Mouse (Mus musculus): ENCODE data around the gene Meis2. TPM values are rescaled to one million over a fixed set of nuclear protein-coding genes. Genes with fewer than 3 reads are reported as not detected.
A peak's percentile ranks its signal among the peaks of the same experiment; 100 is the strongest.

Meis2 gene
- total RNA-seq, 2 experiments from 2014 or later: 80.8 to 89.3 TPM

DNA sequence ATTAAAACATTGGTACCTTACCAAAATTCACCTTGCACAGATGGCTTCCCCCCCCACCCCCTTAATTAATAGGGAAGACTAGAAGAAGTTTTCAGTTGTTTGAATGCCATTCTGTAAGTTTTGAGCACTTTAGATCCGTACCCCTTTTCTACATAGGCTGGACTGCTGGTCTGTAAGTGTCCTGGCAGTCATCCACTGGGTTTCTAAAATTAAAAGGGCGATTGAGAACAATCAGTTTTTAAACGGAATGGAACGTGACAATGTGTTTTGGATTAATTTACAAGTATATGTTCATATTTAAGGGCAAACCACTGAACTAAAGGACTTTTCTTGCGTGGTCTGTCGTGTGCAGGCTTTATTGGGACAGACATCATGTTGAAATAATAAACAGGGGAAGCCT, 141.2 kb downstream of the Meis2 start:
- no peak for DNase-seq (ENCODE audit: low spot score in 2 of 2)
- intact Hi-C loops (cut with DNase I): no loop called here

DNA sequence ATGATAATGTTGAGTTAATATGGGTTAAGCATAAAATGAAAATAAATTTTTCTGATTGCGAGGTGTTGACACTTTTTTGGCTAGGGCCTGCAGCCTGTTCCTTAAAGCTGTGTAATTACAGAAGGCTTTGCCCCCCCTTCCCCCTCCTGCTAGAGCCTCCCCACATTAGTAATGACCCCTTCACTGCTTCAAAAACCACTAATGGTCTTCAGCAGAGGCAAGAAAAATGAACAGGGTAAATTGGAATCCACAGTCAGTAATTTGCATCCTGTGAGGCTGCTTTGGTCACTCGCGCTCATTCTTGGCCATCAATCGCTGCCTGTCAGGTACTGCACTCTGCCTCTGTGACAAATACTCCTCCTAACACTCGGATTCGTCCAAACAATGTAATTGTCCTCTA, 142.4 kb downstream of the Meis2 start:
- intact Hi-C loops (cut with DNase I): no loop called here

GRCm38 (mm10) chr2:115921687-115922086, 144.0 kb downstream of the Meis2 start:
- intact Hi-C loops (cut with DNase I): no loop called here
- DNase-seq (ENCODE audit: low spot score in 2 of 2): no peak

More for the DNA sequence above, 142.4 kb downstream of the Meis2 start:
- DNase-seq (ENCODE audit: low spot score in 2 of 2): no peak

GRCm38 (mm10) chr2:115920336-115920951, 145.2 kb downstream of the Meis2 start:
- DNase-seq (ENCODE audit: low spot score in 2 of 2): no peak
- intact Hi-C loops (cut with DNase I): no loop called here

- intact Hi-C loops (cut with DNase I): no loop called here
- no peak for DNase-seq (ENCODE audit: low spot score in 2 of 2)
Observed at GRCm38 (mm10) chr2:115919141-115920071, 146.2 kb downstream of the Meis2 start.

DNA sequence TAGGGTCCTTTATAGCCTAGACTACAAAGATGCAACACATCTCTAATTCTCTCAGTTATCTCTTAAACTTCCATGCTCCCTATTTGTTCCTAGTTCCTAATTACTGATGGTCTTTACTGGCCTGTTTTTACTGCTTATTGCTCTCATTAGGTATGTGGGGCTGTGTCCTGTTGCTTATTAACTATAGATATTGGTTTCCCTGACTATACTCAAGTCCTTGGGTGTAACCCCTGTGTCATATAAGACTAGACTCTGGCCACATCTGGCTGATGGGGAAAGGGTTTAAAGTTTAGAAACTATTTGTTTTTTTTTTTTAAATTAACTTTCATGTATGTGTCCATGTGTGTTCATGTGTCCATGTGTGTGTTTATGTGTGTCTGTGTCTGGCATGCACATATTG, 147.1 kb downstream of the Meis2 start:
- no peak for DNase-seq (ENCODE audit: low spot score in 2 of 2)
- intact Hi-C loops (cut with DNase I): no loop called here

- no peak for DNase-seq (ENCODE audit: low spot score in 2 of 2)
- intact Hi-C loops (cut with DNase I): no loop called here
Observed at GRCm38 (mm10) chr2:115914539-115914938, 151.1 kb downstream of the Meis2 start.

GRCm38 (mm10) chr2:115912948-115913529, 152.6 kb downstream of the Meis2 start:
- intact Hi-C loops (cut with DNase I): no loop called here
- no peak for DNase-seq (ENCODE audit: low spot score in 2 of 2)

- no peak for DNase-seq (ENCODE audit: low spot score in 2 of 2)
- intact Hi-C loops (cut with DNase I): no loop called here
Observed at GRCm38 (mm10) chr2:115911913-115912642, 153.6 kb downstream of the Meis2 start.

DNA sequence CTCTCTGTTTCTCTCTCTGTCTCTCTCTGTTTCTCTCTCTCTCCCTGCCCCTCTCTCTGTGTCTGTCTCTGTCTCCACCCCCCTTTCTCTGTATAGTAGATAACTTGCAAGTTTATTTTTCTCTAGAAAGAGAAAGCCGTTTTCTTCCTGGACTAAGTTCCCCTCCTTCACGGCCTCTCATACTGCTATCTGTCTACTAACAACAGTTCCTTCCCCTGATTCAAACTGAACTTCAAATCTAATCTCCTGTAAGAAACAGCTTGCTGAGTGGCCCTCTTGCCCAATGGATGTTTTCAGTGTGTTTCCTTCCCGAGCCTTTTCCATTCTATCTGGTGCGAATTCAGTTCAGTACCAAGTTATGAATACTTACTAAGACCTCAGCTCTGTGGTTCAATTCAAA, 155.4 kb downstream of the Meis2 start:
- DNase-seq (ENCODE audit: low spot score in 2 of 2): no peak
- intact Hi-C loops (cut with DNase I): no loop called here

GRCm38 (mm10) chr2:115901007-115901406, 164.6 kb downstream of the Meis2 start:
- DNase-seq (ENCODE audit: low spot score in 2 of 2): no peak
- intact Hi-C loops (cut with DNase I): no loop called here

- intact Hi-C loops (cut with DNase I): no loop called here
- peak; percentile 7 to 8 for DNase-seq (ENCODE audit: low spot score in 2 of 2)
Observed at GRCm38 (mm10) chr2:115897559-115897958, 168.1 kb downstream of the Meis2 start.

DNA sequence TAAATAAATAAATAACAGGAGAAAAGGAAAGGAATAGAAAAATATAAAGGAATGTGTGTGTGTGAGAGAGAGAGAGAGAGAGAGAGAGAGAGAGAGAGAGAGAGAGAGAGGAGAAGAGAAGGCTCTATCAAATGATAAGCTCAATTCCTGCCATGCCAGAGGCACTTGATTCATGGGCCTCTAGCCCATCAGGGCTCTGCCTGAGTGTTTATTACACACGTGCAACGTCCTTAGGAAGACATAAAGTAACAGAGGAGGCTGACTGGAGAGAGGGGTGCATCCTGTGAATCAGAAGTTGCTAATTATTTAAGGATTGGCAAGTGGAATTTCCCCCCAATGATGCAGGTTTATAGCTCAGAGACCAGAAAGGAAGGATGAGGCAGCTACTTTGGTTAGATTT, 168.6 kb downstream of the Meis2 start:
- intact Hi-C loops (cut with DNase I): no loop called here
- DNase-seq (ENCODE audit: low spot score in 2 of 2): no peak

- intact Hi-C loops (cut with DNase I): no loop called here
- peak in 1 of 2 experiments; percentile 33 for DNase-seq (ENCODE audit: low spot score in 2 of 2)
Observed at GRCm38 (mm10) chr2:115895717-115896116, 169.9 kb downstream of the Meis2 start.

- no peak for DNase-seq (ENCODE audit: low spot score in 2 of 2)
- intact Hi-C loops (cut with DNase I): no loop called here
Observed at GRCm38 (mm10) chr2:115895256-115895655, 170.4 kb downstream of the Meis2 start.

DNA sequence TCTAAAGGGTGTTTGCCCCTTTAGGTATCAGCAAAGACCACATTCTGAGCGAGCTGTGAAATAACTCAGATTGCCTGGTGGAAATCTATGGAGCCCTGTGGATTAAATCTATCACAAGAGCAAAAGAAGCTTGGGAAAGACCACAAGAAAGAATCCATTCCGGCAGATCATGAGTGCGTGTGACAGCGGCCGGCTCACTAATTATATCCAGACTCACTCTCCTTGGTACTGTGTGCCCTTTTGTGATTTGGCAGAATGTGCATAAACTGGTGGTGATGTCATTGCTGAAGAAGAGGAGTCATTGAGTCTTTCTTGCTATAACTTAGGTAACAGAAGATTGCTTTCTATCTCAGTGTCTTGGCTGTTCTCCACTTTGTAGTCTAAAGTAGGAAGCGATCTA, 172.5 kb downstream of the Meis2 start:
- intact Hi-C loops (cut with DNase I): no loop called here
- no peak for DNase-seq (ENCODE audit: low spot score in 2 of 2)

DNA sequence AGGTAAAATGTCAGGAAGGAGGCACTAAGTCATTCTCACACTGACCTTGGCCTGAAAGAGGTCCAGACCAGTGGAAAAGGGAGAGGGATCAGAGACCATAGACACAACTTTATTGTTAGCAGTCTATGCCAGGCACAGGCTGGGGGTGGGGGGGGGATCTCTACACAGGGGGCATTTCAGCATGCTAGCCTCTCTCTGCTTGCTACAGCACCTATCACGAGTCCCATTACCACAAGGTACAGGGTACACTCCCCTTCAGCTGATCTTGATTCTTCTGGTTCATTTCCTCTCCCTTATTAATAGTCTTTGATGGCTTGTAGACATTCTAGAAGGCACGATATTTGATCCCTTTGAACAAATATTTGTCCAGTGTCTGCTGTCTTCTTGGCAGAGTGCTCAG, 174.9 kb downstream of the Meis2 start:
- DNase-seq (ENCODE audit: low spot score in 2 of 2): no peak
- intact Hi-C loops (cut with DNase I): no loop called here

DNA sequence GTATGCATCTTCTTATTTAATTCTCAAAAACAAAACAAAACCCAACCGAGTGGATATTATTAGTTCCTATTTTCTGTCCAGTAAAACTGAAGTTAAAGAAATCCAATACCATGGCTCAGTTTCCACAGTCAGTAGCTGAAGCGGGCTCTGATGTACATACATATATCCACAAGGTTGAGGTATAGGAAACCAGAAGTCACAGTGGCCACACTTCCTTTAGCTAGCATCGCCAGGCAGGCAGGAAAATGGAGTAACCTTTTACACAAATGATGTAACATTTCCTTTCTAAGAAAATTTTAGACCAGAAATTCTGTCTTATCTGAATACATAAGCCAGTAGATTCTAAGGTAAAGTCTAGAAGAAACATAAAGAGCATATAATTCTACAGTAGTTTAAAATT, 175.6 kb downstream of the Meis2 start:
- intact Hi-C loops (cut with DNase I): no loop called here
- DNase-seq (ENCODE audit: low spot score in 2 of 2): no peak

DNA sequence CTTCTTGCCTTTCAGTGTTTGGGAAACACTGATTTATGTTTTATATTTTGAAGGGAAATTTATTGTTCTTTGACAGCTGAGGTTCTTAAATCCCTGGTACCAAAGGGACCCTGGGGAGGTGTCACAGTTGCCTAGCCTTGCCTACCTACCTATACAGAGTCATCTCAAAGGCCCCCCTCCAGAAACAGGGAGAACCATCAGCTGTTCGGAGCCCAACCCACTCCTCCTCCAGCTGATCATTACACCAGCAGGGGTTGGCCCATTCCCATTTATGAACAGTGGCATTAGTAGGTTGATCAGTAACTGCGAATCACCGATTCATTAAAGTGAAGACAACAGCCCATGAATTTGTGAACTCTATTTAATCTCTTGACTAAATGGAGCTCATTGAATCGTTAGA, 176.4 kb downstream of the Meis2 start:
- intact Hi-C loops (cut with DNase I): no loop called here
- DNase-seq (ENCODE audit: low spot score in 2 of 2): no peak
